Mouse (Mus musculus) limb, embryonic 11.5 days (tissue): ENCODE data around the gene D630045J12Rik. TPM values are rescaled to one million over a fixed set of nuclear protein-coding genes. Genes with fewer than 3 reads are reported as not detected.

Experiments used
- ATAC-seq: fragments of 200-750 bp; cut with Nextera tagmentation; 2 replicates; pipeline ENCODE4 v1.8.0; 2017; ENCODE audit warnings: low read depth; ENCODE audit not compliant: insufficient number of reproducible peaks, low FRiP score, low TSS enrichment
- DNase-seq: peaks from one replicate; pipeline ENCODE4 v3.0.0-alpha.2; 2015; ENCODE audit warnings: low spot score
- H3K27ac ChIP-seq: fragments of 300-500 bp; sonication (generic); replicated peaks from 2 replicates; pipeline ENCODE4 v1.5.1; 2014; ENCODE audit warnings: low read depth, mild to moderate bottlenecking, low read length
- H3K27me3 ChIP-seq: fragments of 300-500 bp; sonication (generic); 2 replicates; pipeline ENCODE4 v1.6.1; 2014; ENCODE audit warnings: mild to moderate bottlenecking, low read length, mixed read lengths; ENCODE audit not compliant: control insufficient read depth, insufficient read depth
- H3K36me3 ChIP-seq: fragments of 300-500 bp; sonication (generic); 2 replicates; pipeline ENCODE4 v1.6.1; 2014; ENCODE audit warnings: mild to moderate bottlenecking, low read length, moderate library complexity, mixed read lengths; ENCODE audit not compliant: control insufficient read depth, insufficient read depth
- H3K4me1 ChIP-seq: fragments of 300-500 bp; sonication (generic); 2 replicates; pipeline ENCODE4 v1.6.1; 2014; ENCODE audit warnings: low read length, mixed read lengths; ENCODE audit not compliant: control insufficient read depth, insufficient read depth
- H3K4me2 ChIP-seq: fragments of 300-500 bp; sonication (generic); 2 replicates; pipeline ENCODE4 v1.6.1; 2014; ENCODE audit warnings: low read depth, mild to moderate bottlenecking, moderate library complexity; ENCODE audit not compliant: severe bottlenecking
- H3K4me3 ChIP-seq: fragments of 300-500 bp; sonication (generic); 2 replicates; pipeline ENCODE4 v1.5.1; 2014; ENCODE audit warnings: low read depth, low read length
- H3K9ac ChIP-seq: fragments of 300-500 bp; sonication (generic); 2 replicates; pipeline ENCODE4 v1.6.1; 2014; ENCODE audit warnings: mild to moderate bottlenecking, low read length
- H3K9me3 ChIP-seq: fragments of 300-500 bp; sonication (generic); 2 replicates; pipeline ENCODE4 v1.6.1; 2016; ENCODE audit warnings: low read length; ENCODE audit not compliant: control insufficient read depth
- WGBS: fragments of 180-500 bp; shearing (Covaris S2); extraction: QIAGEN DNeasy Blood & Tissue Kit; methylation state at CpG from one replicate; pipeline ENCODE4 v1.1.7; 2014; 5-methylcytosine and 5-hydroxymethylcytosine counted together
- polyA plus RNA-seq: library from polyadenylated mRNA; unstranded; fragments of >200 nt; fragmentation: Nextera tagmentation; extraction: Ambion mirVana; gene quantifications from 2 replicates; pipeline ENCODE4 v1.2.1, GENCODE M21; 2014

D630045J12Rik gene
- polyA plus RNA-seq, 1 experiment from 2014 or later = 11.1 TPM

DNA sequence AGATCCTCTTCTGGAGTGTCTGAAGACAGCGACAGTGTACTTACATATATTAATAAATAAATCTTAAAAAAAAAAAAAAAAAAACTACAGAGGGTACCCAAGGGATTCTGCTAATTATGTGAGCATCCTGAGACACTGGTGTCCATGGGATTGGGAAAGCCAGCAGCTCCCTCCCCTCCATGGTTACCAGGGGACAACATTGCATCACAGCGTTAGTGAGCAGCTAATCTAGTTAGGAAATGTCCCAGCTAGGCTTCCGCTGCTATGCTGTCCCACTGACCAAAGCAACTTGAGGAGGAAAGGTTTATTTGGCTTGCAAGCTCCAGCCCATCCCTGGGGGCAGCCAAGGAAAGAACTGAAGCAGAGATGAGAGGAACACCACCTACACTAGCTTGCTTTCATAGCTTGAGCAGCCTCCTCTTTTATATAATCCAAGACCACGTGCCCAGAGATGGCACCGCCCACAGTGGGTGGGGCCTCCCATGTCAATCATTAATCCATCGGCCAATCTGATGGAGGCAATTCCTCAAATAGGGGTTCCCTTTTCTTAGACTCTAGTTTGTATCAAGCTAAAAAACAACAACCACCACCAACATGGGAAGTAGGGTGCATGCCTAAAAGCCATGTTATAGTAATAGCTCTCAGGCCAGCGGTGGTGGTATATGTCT is 17.7 kb downstream of the D630045J12Rik start:
- H3K4me2 ChIP-seq = no peak overlapping the region
- no peaks in the 10 kb centered on the region for H3K9me3 ChIP-seq
- 88% methylated on average over 7 of the region's 7 CpGs for WGBS
- no peak overlapping the region for H3K4me3 ChIP-seq
- no peak overlapping the region for H3K9ac ChIP-seq
- ATAC-seq = no peak
- no peak overlapping the region for H3K27ac ChIP-seq
- H3K36me3 ChIP-seq = no peaks in the 10 kb centered on the region
- H3K27me3 ChIP-seq = no peaks in the 10 kb centered on the region
- peaks cover 8% of the 10 kb centered on the region; the same call in 1 of the 2 replicates for H3K4me1 ChIP-seq
- no peak for DNase-seq

DNA sequence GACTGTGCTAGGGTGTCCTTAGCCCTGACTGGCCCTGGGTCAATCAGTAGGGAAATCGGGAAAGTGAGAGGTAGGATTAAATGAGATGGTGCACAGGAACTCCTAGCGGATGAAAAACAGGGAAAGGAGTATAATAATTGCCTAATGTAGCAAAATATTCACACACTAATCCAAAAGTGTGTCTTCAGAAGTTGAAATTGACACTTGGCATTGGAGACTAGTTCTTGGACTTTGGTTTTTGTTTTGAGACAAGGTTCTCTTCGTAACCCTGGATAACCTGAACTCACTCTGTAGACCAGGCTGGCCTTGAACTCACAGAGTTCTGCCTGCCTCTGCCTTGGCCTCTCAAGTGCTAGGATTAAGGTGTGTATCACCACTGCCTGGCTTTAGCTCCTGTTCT is 20.0 kb downstream of the D630045J12Rik start:
- Histone ChIP-seq H3K4me1 (peaks cover 8% of the 10 kb centered on the region; the same call in 1 of the 2 replicates), H3K36me3 (no peaks in the 10 kb centered on the region), H3K4me2 (no peak overlapping the region), H3K27me3 (no peaks in the 10 kb centered on the region), H3K9me3 (no peaks in the 10 kb centered on the region), H3K27ac (no peak overlapping the region), H3K9ac (no peak overlapping the region), H3K4me3 (no peak overlapping the region)
- ATAC-seq = no peak
- WGBS = 90% methylated on average over 3 of the region's 3 CpGs
- DNase-seq = no peak

DNA sequence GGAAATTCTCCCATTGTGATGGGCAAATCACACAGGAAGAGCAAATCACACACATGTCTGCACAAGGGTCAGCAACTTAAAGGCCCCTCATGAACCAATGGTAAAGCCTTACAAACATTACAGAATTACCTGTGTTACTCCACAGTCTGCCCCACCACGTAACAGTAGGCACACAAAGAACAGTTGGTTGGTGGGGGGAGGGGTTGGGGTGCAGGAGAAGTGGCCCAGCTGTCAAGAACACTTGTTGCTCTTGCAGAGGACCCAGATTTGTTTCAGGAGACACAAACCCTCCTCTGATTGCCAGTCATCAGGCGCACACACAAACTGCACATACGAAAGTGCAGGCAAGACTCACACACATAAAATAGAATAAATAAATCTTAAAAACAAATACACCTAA is 20.9 kb downstream of the D630045J12Rik start:
- ATAC-seq = no peak
- no peak for DNase-seq
- H3K27ac ChIP-seq = no peak overlapping the region
- H3K4me3 ChIP-seq = no peak overlapping the region
- no peak overlapping the region for H3K9ac ChIP-seq
- H3K36me3 ChIP-seq = no peaks in the 10 kb centered on the region
- H3K4me1 ChIP-seq = peaks cover 8% of the 10 kb centered on the region; the same call in 1 of the 2 replicates
- H3K27me3 ChIP-seq = no peaks in the 10 kb centered on the region
- H3K9me3 ChIP-seq = no peaks in the 10 kb centered on the region
- 81% methylated on average over 3 of the region's 3 CpGs for WGBS
- H3K4me2 ChIP-seq = no peak overlapping the region

DNA sequence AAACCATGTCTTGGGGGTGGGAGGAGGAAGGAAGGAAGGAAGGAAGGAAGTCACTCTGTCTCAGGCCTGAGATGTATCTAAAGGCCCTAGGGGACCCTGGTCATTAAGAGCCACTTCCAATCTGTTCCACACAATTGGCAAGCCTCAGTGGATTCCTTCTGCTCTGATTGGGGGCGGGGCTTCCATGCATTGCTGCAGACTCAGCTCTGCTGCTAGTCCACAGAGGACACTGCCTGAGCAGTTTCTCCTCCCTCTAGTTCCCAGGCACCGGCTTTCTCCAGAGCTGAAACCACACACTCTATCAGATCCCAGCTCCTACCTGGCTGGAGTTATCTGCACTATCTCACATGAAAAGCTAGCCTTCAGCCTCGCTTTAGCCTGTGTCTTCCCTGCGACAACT is 21.8 kb downstream of the D630045J12Rik start:
- Histone ChIP-seq H3K36me3 (no peaks in the 10 kb centered on the region), H3K27ac (no peak overlapping the region), H3K4me2 (no peak overlapping the region), H3K4me3 (no peak overlapping the region), H3K27me3 (no peaks in the 10 kb centered on the region), H3K9me3 (no peaks in the 10 kb centered on the region), H3K4me1 (peaks cover 8% of the 10 kb centered on the region; the same call in 1 of the 2 replicates), H3K9ac (no peak overlapping the region)
- WGBS = 78% methylated on average over 4 of the region's 4 CpGs
- DNase-seq (no peak), ATAC-seq (no peak)

DNA sequence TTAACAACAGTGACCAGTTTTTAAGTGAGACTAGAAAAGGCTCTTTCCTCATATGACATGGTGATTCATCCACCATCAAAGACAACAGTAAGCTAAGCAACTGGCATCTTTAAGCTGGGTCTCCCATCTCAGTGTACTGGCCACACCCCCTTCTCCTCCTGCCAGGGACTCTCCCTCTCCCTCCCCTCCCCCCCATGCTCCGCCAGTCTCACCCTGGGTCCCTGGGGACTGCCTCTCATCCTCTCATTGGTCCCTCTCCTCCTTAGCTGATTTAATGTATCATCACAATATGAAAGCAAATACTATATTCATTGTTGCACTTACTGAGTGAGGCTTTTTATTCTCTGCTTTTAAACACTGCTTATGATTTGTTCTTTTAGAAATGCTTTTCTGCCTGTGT is 29.7 kb downstream of the D630045J12Rik start:
- H3K4me2 ChIP-seq = no peak overlapping the region
- H3K27me3 ChIP-seq = no peaks in the 10 kb centered on the region
- H3K36me3 ChIP-seq = no peaks in the 10 kb centered on the region
- no peak for ATAC-seq
- no peaks in the 10 kb centered on the region for H3K4me1 ChIP-seq
- H3K9ac ChIP-seq = no peak overlapping the region
- H3K9me3 ChIP-seq = no peaks in the 10 kb centered on the region
- H3K4me3 ChIP-seq = no peak overlapping the region
- DNase-seq = no peak
- 67% methylated on average over 1 of the region's 1 CpGs for WGBS
- no peak overlapping the region for H3K27ac ChIP-seq

DNA sequence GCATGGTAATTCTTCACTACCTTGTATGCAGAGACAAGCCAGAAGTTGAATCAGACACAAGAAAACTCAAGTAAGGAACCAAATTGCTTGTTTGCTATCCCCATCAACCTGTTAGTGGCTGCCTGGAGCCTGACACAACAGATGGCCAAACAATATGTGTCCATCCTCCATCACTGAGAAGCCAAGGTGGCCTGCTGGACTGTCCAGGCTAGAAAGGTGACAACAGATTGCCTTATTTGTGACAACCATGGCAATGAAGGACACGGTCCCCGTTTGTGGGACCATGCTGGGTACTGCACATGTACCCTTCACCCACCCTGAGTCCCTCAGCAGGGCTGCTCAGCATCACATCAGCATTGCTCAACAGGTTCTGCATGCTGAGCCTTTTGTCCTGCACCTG is 34.5 kb downstream of the D630045J12Rik start:
- DNase-seq (no peak), ATAC-seq (no peak)
- Histone ChIP-seq H3K4me2 (no peak overlapping the region), H3K9ac (no peak overlapping the region), H3K9me3 (no peaks in the 10 kb centered on the region), H3K36me3 (no peaks in the 10 kb centered on the region), H3K27me3 (no peaks in the 10 kb centered on the region), H3K4me1 (no peaks in the 10 kb centered on the region), H3K27ac (no peak overlapping the region), H3K4me3 (no peak overlapping the region)
- WGBS = 91% methylated on average over 2 of the region's 2 CpGs

DNA sequence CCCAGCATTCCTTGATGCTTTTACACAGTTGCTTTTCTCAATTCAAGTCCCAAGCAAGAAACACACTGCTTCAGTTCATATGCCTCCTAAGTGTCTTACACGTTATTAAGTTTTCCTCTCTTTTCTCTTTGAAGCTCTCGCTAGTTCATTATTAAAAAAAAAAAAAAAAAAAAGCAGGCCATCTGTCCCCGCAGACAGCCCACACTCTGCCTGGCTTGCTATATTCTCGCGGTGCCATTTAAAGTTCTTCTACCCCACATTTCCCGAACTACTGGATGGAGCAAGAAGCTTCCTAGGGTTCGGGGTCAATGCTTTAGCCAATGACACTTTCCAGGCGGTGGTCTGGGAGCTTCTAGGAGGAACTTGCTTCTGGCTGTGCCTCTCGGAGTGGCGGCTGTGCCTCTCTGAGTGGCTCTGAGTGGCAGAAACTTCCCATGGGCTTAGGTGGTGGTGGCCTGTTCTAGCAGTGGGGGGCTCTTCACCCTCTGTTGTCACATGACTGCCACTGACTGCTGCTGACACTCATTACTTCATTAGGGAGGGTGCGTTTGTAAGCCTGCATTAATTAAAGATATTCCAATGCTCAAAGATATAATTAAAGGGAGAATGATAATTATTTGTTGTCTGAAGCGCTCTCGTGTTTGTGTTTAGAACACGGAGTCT is 38.2 kb downstream of the D630045J12Rik start:
- Histone ChIP-seq H3K9ac (no peak overlapping the region), H3K4me2 (no peak overlapping the region), H3K4me1 (no peaks in the 10 kb centered on the region), H3K36me3 (no peaks in the 10 kb centered on the region), H3K27me3 (no peaks in the 10 kb centered on the region), H3K27ac (no peak overlapping the region), H3K9me3 (peaks cover 2% of the 10 kb centered on the region; the same call in 1 of the 2 replicates), H3K4me3 (no peak overlapping the region)
- ATAC-seq (no peak), DNase-seq (no peak)
- 82% methylated on average over 14 of the region's 14 CpGs for WGBS

DNA sequence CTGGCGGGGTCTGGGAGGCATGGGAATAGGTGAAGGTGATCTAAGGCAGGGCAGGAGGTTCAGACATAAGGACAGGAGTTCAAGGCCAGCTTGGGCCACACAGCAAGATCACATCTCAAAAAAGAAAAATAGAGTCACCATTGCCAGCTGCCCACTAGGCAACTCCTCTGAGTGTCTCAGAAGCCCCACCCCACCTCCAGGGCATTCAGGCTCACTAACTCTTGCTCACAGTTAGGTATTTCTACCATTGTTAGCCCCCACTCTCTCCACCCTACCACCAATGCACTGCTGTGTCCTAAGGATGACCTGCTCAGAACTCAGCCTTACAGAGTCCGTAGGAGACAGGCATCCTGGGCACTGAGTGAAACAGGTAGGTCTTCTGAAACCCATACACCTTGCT is 46.2 kb downstream of the D630045J12Rik start:
- no peak overlapping the region for H3K4me3 ChIP-seq
- no peak overlapping the region for H3K27ac ChIP-seq
- WGBS = 73% methylated on average over 2 of the region's 2 CpGs
- no peak for DNase-seq
- H3K36me3 ChIP-seq = no peaks in the 10 kb centered on the region
- no peak for ATAC-seq
- H3K9ac ChIP-seq = no peak overlapping the region
- no peaks in the 10 kb centered on the region for H3K27me3 ChIP-seq
- H3K9me3 ChIP-seq = no peaks in the 10 kb centered on the region; the same call in 1 of the 2 replicates
- no peak overlapping the region for H3K4me2 ChIP-seq
- H3K4me1 ChIP-seq = peaks cover 5% of the 10 kb centered on the region
